Mouse (Mus musculus): ENCODE results near the gene Rps6kb2. TPM values are rescaled to one million over a fixed set of nuclear protein-coding genes. Genes with fewer than 3 reads are reported as not detected.

Rps6kb2 gene
- polyA plus RNA-seq, 1 experiment from 2014 or later, result 57.0 TPM

GRCm38 (mm10) chr19:4113186-4113805 is 49.9 kb downstream of the Rps6kb2 start:
- Histone ChIP-seq H3K4me1 (peaks cover 29% of the 10 kb centered on the region), H3K27me3 (ENCODE audit: insufficient read depth, poor library complexity, severe bottlenecking) (no peaks in the 10 kb centered on the region), H3K36me3 (peaks cover 82% of the 10 kb centered on the region), H3K9me3 (no peaks in the 10 kb centered on the region), H3K27ac (peak overlapping the region; percentile 37; the same call in 1 of the 2 replicates), H3K4me3 (no peak overlapping the region)
- DNase-seq (ENCODE audit: low spot score), result no peak
- 73% methylated on average over 13 of the region's 13 CpGs for WGBS

GRCm38 (mm10) chr19:4112063-4112960 is 50.8 kb downstream of the Rps6kb2 start:
- no peak overlapping the region for H3K27ac ChIP-seq
- H3K4me1 ChIP-seq, result peaks cover 29% of the 10 kb centered on the region
- no peak for DNase-seq (ENCODE audit: low spot score)
- 91% methylated on average over 26 of the region's 26 CpGs for WGBS
- no peaks in the 10 kb centered on the region for H3K9me3 ChIP-seq
- no peaks in the 10 kb centered on the region for H3K27me3 ChIP-seq (ENCODE audit: insufficient read depth, poor library complexity, severe bottlenecking)
- H3K36me3 ChIP-seq, result peaks cover 81% of the 10 kb centered on the region
- no peak overlapping the region for H3K4me3 ChIP-seq

GRCm38 (mm10) chr19:4108535-4108934 is 54.6 kb downstream of the Rps6kb2 start:
- H3K27me3 ChIP-seq (ENCODE audit: insufficient read depth, poor library complexity, severe bottlenecking), result peaks cover 11% of the 10 kb centered on the region
- WGBS, result 86% methylated on average over 9 of the region's 9 CpGs
- no peak for DNase-seq (ENCODE audit: low spot score)
- peaks cover 14% of the 10 kb centered on the region for H3K4me1 ChIP-seq
- H3K27ac ChIP-seq, result no peak overlapping the region
- H3K36me3 ChIP-seq, result peaks cover 64% of the 10 kb centered on the region
- H3K4me3 ChIP-seq, result no peak overlapping the region
- H3K9me3 ChIP-seq, result no peaks in the 10 kb centered on the region

GRCm38 (mm10) chr19:4106654-4107053 is 56.5 kb downstream of the Rps6kb2 start:
- peaks cover 30% of the 10 kb centered on the region for H3K27me3 ChIP-seq (ENCODE audit: insufficient read depth, poor library complexity, severe bottlenecking)
- H3K36me3 ChIP-seq, result peaks cover 50% of the 10 kb centered on the region
- no peak overlapping the region for H3K4me3 ChIP-seq
- H3K9me3 ChIP-seq, result no peaks in the 10 kb centered on the region
- no peak overlapping the region for H3K27ac ChIP-seq
- no peak for DNase-seq (ENCODE audit: low spot score)
- WGBS, result 93% methylated on average over 14 of the region's 14 CpGs
- H3K4me1 ChIP-seq, result peaks cover 9% of the 10 kb centered on the region; the same call in 1 of the 2 replicates

- no peaks in the 10 kb centered on the region for H3K9me3 ChIP-seq
- DNase-seq (ENCODE audit: low spot score), result no peak
- peaks cover 38% of the 10 kb centered on the region for H3K36me3 ChIP-seq
- H3K27me3 ChIP-seq (ENCODE audit: insufficient read depth, poor library complexity, severe bottlenecking), result peaks cover 46% of the 10 kb centered on the region
- no peak overlapping the region for H3K4me3 ChIP-seq
- H3K4me1 ChIP-seq, result peaks cover 19% of the 10 kb centered on the region
- H3K27ac ChIP-seq, result no peak overlapping the region
- 84% methylated on average over 16 of the region's 16 CpGs for WGBS
These were observed 58.4 kb downstream of the Rps6kb2 start for GRCm38 (mm10) chr19:4104675-4105194.

Other genes with a start within 250 kb of the Rps6kb2 start
- 2.1 and 3.0 TPM in 2 replicates for gene Aldh3b1, start 233.5 kb downstream of the Rps6kb2 start, polyA plus RNA-seq (2016; fragmentation: Nextera tagmentation; extraction: Ambion mirVana)
- 4.4 and 5.0 TPM in 2 replicates for gene Unc93b1, start 228.2 kb downstream of the Rps6kb2 start, polyA plus RNA-seq (2016; fragmentation: Nextera tagmentation; extraction: Ambion mirVana)
- not detected in 2 replicates for gene Aldh3b3, start 204.7 kb downstream of the Rps6kb2 start, polyA plus RNA-seq (2016; fragmentation: Nextera tagmentation; extraction: Ambion mirVana)
- 0.51 and 1.8 TPM in 2 replicates for gene Aldh3b2, start 191.0 kb downstream of the Rps6kb2 start, polyA plus RNA-seq (2016; fragmentation: Nextera tagmentation; extraction: Ambion mirVana)
- 9.5 and 10.3 TPM in 2 replicates for gene Acy3, start 176.8 kb downstream of the Rps6kb2 start, polyA plus RNA-seq (2016; fragmentation: Nextera tagmentation; extraction: Ambion mirVana)
- 0.45 TPM in 1 of 2 replicates, not detected in the other for gene Tbx10, start 170.6 kb downstream of the Rps6kb2 start, polyA plus RNA-seq (2016; fragmentation: Nextera tagmentation; extraction: Ambion mirVana)
- gene Nudt8, start 162.8 kb downstream of the Rps6kb2 start, polyA plus RNA-seq (2016; fragmentation: Nextera tagmentation; extraction: Ambion mirVana), result 40.2 and 52.4 TPM in 2 replicates
- gene Gm49405, start 162.7 kb downstream of the Rps6kb2 start, polyA plus RNA-seq (2016; fragmentation: Nextera tagmentation; extraction: Ambion mirVana), result 4.1 and 5.2 TPM in 2 replicates
- 32.4 and 75.0 TPM in 2 replicates for gene Doc2g, start 160.0 kb downstream of the Rps6kb2 start, polyA plus RNA-seq (2016; fragmentation: Nextera tagmentation; extraction: Ambion mirVana)
- gene Ndufv1, start 150.5 kb downstream of the Rps6kb2 start, polyA plus RNA-seq (2016; fragmentation: Nextera tagmentation; extraction: Ambion mirVana), result 298 and 420 TPM in 2 replicates
- gene Gstp1, start 125.4 kb downstream of the Rps6kb2 start, polyA plus RNA-seq (2016; fragmentation: Nextera tagmentation; extraction: Ambion mirVana), result 402 and 470 TPM in 2 replicates
- gene Gstp2, start 117.3 kb downstream of the Rps6kb2 start, polyA plus RNA-seq (2016; fragmentation: Nextera tagmentation; extraction: Ambion mirVana), result 2.9 TPM in 2 replicates
- gene Gstp3, start 103.8 kb downstream of the Rps6kb2 start, polyA plus RNA-seq (2016; fragmentation: Nextera tagmentation; extraction: Ambion mirVana), result 0.37 TPM in 1 of 2 replicates, not detected in the other
- gene Cabp2, start 81.8 kb downstream of the Rps6kb2 start, polyA plus RNA-seq (2016; fragmentation: Nextera tagmentation; extraction: Ambion mirVana), result not detected in 2 replicates
- gene Cdk2ap2, start 66.2 kb downstream of the Rps6kb2 start, polyA plus RNA-seq (2016; fragmentation: Nextera tagmentation; extraction: Ambion mirVana), result 67.9 and 86.0 TPM in 2 replicates
- gene Pitpnm1, start 63.4 kb downstream of the Rps6kb2 start, polyA plus RNA-seq (2016; fragmentation: Nextera tagmentation; extraction: Ambion mirVana), result 14.3 and 21.2 TPM in 2 replicates
- 89.7 and 93.8 TPM in 2 replicates for gene Aip, start 37.5 kb downstream of the Rps6kb2 start, polyA plus RNA-seq (2016; fragmentation: Nextera tagmentation; extraction: Ambion mirVana)
- not detected in 2 replicates for gene Gpr152, start 23.6 kb downstream of the Rps6kb2 start, polyA plus RNA-seq (2016; fragmentation: Nextera tagmentation; extraction: Ambion mirVana)
- not detected in 2 replicates for gene Cabp4, start 19.3 kb downstream of the Rps6kb2 start, polyA plus RNA-seq (2016; fragmentation: Nextera tagmentation; extraction: Ambion mirVana)
- gene Coro1b, start 14.7 kb downstream of the Rps6kb2 start, polyA plus RNA-seq (2016; fragmentation: Nextera tagmentation; extraction: Ambion mirVana), result 135 and 146 TPM in 2 replicates
- gene Ptprcap, start 9.8 kb downstream of the Rps6kb2 start, polyA plus RNA-seq (2016; fragmentation: Nextera tagmentation; extraction: Ambion mirVana), result 1.8 and 4.4 TPM in 2 replicates
- 2.3 and 2.8 TPM in 2 replicates for gene Carns1, start 12.1 kb upstream of the Rps6kb2 start, polyA plus RNA-seq (2016; fragmentation: Nextera tagmentation; extraction: Ambion mirVana)
- gene Tbc1d10c, start 27.9 kb upstream of the Rps6kb2 start, polyA plus RNA-seq (2016; fragmentation: Nextera tagmentation; extraction: Ambion mirVana), result 0.94 and 1.5 TPM in 2 replicates
- gene Ppp1ca, start 28.7 kb upstream of the Rps6kb2 start, polyA plus RNA-seq (2016; fragmentation: Nextera tagmentation; extraction: Ambion mirVana), result 876 and 946 TPM in 2 replicates
- gene Rad9a, start 38.3 kb upstream of the Rps6kb2 start, polyA plus RNA-seq (2016; fragmentation: Nextera tagmentation; extraction: Ambion mirVana), result 33.0 and 40.0 TPM in 2 replicates
- 2.1 and 3.4 TPM in 2 replicates for gene Clcf1, start 50.9 kb upstream of the Rps6kb2 start, polyA plus RNA-seq (2016; fragmentation: Nextera tagmentation; extraction: Ambion mirVana)
- not detected in 2 replicates for gene AC109138.7, start 51.0 kb upstream of the Rps6kb2 start, polyA plus RNA-seq (2016; fragmentation: Nextera tagmentation; extraction: Ambion mirVana)
- 15.5 and 18.7 TPM in 2 replicates for gene Pold4, start 68.5 kb upstream of the Rps6kb2 start, polyA plus RNA-seq (2016; fragmentation: Nextera tagmentation; extraction: Ambion mirVana)
- 2.9 and 3.5 TPM in 2 replicates for gene Ssh3, start 105.8 kb upstream of the Rps6kb2 start, polyA plus RNA-seq (2016; fragmentation: Nextera tagmentation; extraction: Ambion mirVana)
- 1.9 and 3.6 TPM in 2 replicates for gene Ankrd13d, start 119.8 kb upstream of the Rps6kb2 start, polyA plus RNA-seq (2016; fragmentation: Nextera tagmentation; extraction: Ambion mirVana)
- 12.0 and 16.5 TPM in 2 replicates for gene Grk2, start 142.9 kb upstream of the Rps6kb2 start, polyA plus RNA-seq (2016; fragmentation: Nextera tagmentation; extraction: Ambion mirVana)
- gene Kdm2a, start 234.9 kb upstream of the Rps6kb2 start, polyA plus RNA-seq (2016; fragmentation: Nextera tagmentation; extraction: Ambion mirVana), result 52.3 and 53.6 TPM in 2 replicates

Data from heart, embryonic 10.5 days (tissue).